Mouse (Mus musculus): ENCODE results near the gene Zcchc8. TPM values are rescaled to one million over a fixed set of nuclear protein-coding genes. Genes with fewer than 3 reads are reported as not detected.
A peak's percentile ranks its signal among the peaks of the same experiment; 100 is the strongest.

Zcchc8 gene
- total and polyA plus RNA-seq, 3 experiments = 18.4 to 57.4 TPM; not detected in 1

DNA sequence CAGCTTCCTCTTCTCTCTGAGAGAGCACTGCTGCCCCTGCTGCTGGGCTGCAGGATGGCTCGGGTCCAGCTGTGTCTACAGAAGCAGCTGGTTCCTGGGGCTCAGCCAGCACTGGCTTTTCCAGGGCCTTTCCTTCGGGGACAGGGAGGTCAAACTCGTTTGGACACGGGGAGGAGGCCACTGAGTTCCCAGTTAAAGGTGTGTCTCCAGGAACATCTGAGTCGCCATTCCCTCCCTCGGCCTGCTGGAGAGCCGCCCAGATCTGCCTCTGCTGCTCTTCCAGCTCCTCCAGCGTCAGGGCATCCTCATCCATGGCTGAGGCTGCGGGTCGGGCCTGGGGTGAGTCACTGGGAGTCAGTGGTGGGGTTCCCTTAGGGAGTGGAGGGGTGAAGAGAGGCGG, 20.3 kb downstream of the Zcchc8 start:
- Histone ChIP-seq H3K4me1 (ENCODE audit: control insufficient read depth in 1 of 2, insufficient read depth in 2 of 2, low read length in 2 of 2) (no peaks in the 10 kb centered on the region), H3K9ac (ENCODE audit: control insufficient read depth, low read depth, low read length, poor library complexity, severe bottlenecking) (no peak overlapping the region), H3K79me2 (ENCODE audit: control insufficient read depth, insufficient read depth, low read length, poor library complexity) (no peaks in the 10 kb centered on the region), H3K27ac (ENCODE audit: control insufficient read depth, low read depth, low read length) (no peak overlapping the region), H3K4me3 (ENCODE audit: control insufficient read depth in 1 of 2, insufficient read depth in 1 of 2, low read depth in 2 of 2, low read length in 2 of 2) (no peak overlapping the region), H3K36me3 (ENCODE audit: control insufficient read depth in 1 of 2, insufficient read depth in 2 of 2, low read length in 2 of 2) (peaks cover 0 to 39% of the 10 kb centered on the region in 2 experiments; a peak in 2 of 4 replicates), H3K27me3 (ENCODE audit: control insufficient read depth in 1 of 2, insufficient read depth in 2 of 2, low read length in 2 of 2) (no peaks in the 10 kb centered on the region), H3K9me3 (replicated peaks; ENCODE audit: insufficient read depth, low read length) (no peaks in the 10 kb centered on the region)
- TF ChIP-seq TAL1 (IDR thresholded peaks at IDR 0.05; ENCODE audit: low read length) (no peak), ZKSCAN1 (IDR thresholded peaks at IDR 0.05; ENCODE audit: low read depth, low read length) (no peak), CTCF (IDR thresholded peaks at IDR 0.05 in 2 of 3, conservative IDR thresholded peaks at IDR 0.05 in 1 of 3; ENCODE audit: control insufficient read depth in 1 of 3, insufficient read depth in 1 of 3, low read depth in 2 of 3, low read length in 3 of 3, poor library complexity in 1 of 3, severe bottlenecking in 1 of 3) (no peak; a peak in 1 of 6 replicates), TCF12 (IDR thresholded peaks at IDR 0.05; ENCODE audit: low read depth, low read length) (no peak), TBP (IDR thresholded peaks at IDR 0.05; ENCODE audit: low read depth, low read length) (no peak), MYC (IDR thresholded peaks at IDR 0.05; ENCODE audit: low read depth, low read length) (no peak), POLR2AphosphoS5 (IDR thresholded peaks at IDR 0.05; ENCODE audit: borderline replicate concordance, low read depth, low read length) (no peak), MAFK (IDR thresholded peaks at IDR 0.05; ENCODE audit: borderline replicate concordance, low read depth, low read length) (no peak), POLR2A (IDR thresholded peaks at IDR 0.05; ENCODE audit: control insufficient read depth in 1 of 2, insufficient read depth in 1 of 2, low read depth in 1 of 2, low read length in 2 of 2, poor library complexity in 1 of 2) (no peak)
- peak; percentile 29 for DNase-seq (ENCODE audit: low read depth, low spot score)

DNA sequence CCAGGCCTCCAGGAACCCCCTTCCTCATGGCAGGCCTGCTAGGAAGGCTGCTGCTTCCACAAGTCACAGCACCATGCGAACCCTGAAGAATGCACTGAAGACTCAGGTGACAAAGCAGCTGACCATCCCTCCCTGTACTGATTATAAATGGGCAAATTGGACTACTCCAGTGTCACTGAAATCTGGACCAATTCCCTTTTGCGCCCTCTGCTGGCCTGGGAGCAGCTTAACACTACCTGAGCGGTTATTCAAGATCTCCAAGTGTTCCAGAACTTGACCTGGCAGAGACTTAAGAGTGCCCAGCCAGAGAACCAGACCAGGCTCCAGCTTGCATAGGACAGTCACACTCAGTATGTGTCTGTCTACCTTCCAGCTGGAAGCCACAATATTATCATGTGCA, 21.7 kb downstream of the Zcchc8 start:
- H3K4me1 ChIP-seq (ENCODE audit: control insufficient read depth in 1 of 2, insufficient read depth in 2 of 2, low read length in 2 of 2) = no peaks in the 10 kb centered on the region
- H3K9ac ChIP-seq (ENCODE audit: control insufficient read depth, low read depth, low read length, poor library complexity, severe bottlenecking) = no peak overlapping the region
- H3K27ac ChIP-seq (ENCODE audit: control insufficient read depth, low read depth, low read length) = no peak overlapping the region
- no peaks in the 10 kb centered on the region for H3K79me2 ChIP-seq (ENCODE audit: control insufficient read depth, insufficient read depth, low read length, poor library complexity)
- no peaks in the 10 kb centered on the region for H3K27me3 ChIP-seq (ENCODE audit: control insufficient read depth in 1 of 2, insufficient read depth in 2 of 2, low read length in 2 of 2)
- peaks cover 0 to 30% of the 10 kb centered on the region in 2 experiments; a peak in 2 of 4 replicates for H3K36me3 ChIP-seq (ENCODE audit: control insufficient read depth in 1 of 2, insufficient read depth in 2 of 2, low read length in 2 of 2)
- TF ChIP-seq MYB (IDR thresholded peaks at IDR 0.05; ENCODE audit: low read depth, low read length) (no peak), RAD21 (IDR thresholded peaks at IDR 0.05; ENCODE audit: low read depth, low read length) (peak; percentile 37), GATA1 (IDR thresholded peaks at IDR 0.05; ENCODE audit: low read depth, low read length) (0 out of 2 replicates have a peak, but pooled peaks have one; percentile 6), CTCF (IDR thresholded peaks at IDR 0.05 in 2 of 3, conservative IDR thresholded peaks at IDR 0.05 in 1 of 3; ENCODE audit: control insufficient read depth in 1 of 3, insufficient read depth in 1 of 3, low read depth in 2 of 3, low read length in 3 of 3, poor library complexity in 1 of 3, severe bottlenecking in 1 of 3) (peak; percentile 77 to 92 (median 84)), SMC3 (IDR thresholded peaks at IDR 0.05; ENCODE audit: low read depth, low read length) (peak; percentile 70)
- no peaks in the 10 kb centered on the region for H3K9me3 ChIP-seq (replicated peaks; ENCODE audit: insufficient read depth, low read length)
- H3K4me3 ChIP-seq (ENCODE audit: control insufficient read depth in 1 of 2, insufficient read depth in 1 of 2, low read depth in 2 of 2, low read length in 2 of 2) = no peak overlapping the region
- DNase-seq (ENCODE audit: low read depth, low spot score) = peak; percentile 77

DNA sequence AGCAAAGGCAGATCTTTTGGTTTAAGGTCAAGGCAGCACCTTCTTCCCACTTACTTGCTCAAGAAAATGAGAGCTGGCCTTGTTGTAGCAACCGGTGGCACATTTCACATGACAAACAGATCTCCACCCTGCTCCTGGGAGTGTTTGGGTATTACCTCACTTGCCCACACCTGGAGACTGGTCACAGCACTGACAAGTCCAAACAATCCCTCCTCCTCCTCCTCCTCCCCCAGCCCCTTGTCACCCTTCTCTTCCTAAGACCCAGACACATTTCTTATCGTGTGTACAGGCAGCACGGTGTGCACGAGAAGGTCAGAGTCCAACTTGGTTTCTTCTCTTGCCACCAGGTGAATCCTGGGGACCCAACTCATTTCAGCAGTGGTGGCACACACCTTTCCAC, 23.9 kb downstream of the Zcchc8 start:
- no peak overlapping the region for H3K4me3 ChIP-seq (ENCODE audit: control insufficient read depth in 1 of 2, insufficient read depth in 1 of 2, low read depth in 2 of 2, low read length in 2 of 2)
- H3K27me3 ChIP-seq (ENCODE audit: control insufficient read depth in 1 of 2, insufficient read depth in 2 of 2, low read length in 2 of 2) = no peaks in the 10 kb centered on the region
- peaks cover 0 to 16% of the 10 kb centered on the region in 2 experiments; a peak in 2 of 4 replicates for H3K36me3 ChIP-seq (ENCODE audit: control insufficient read depth in 1 of 2, insufficient read depth in 2 of 2, low read length in 2 of 2)
- H3K9ac ChIP-seq (ENCODE audit: control insufficient read depth, low read depth, low read length, poor library complexity, severe bottlenecking) = no peak overlapping the region
- TF ChIP-seq USF2 (IDR thresholded peaks at IDR 0.05; ENCODE audit: borderline replicate concordance in 1 of 2, insufficient read depth in 1 of 2, low read depth in 1 of 2, low read length in 2 of 2) (no peak), ZNF384 (IDR thresholded peaks at IDR 0.05; ENCODE audit: low read depth, low read length) (no peak), EP300 (IDR thresholded peaks at IDR 0.05; ENCODE audit: low read depth in 1 of 2, low read length in 2 of 2) (no peak), GABPA (IDR thresholded peaks at IDR 0.05; ENCODE audit: low read depth, low read length) (no peak), NELFE (IDR thresholded peaks at IDR 0.05; ENCODE audit: low read depth, low read length) (no peak), GATA1 (IDR thresholded peaks at IDR 0.05; ENCODE audit: low read depth, low read length) (no peak)
- no peak overlapping the region for H3K27ac ChIP-seq (ENCODE audit: control insufficient read depth, low read depth, low read length)
- H3K9me3 ChIP-seq (replicated peaks; ENCODE audit: insufficient read depth, low read length) = no peaks in the 10 kb centered on the region
- no peaks in the 10 kb centered on the region for H3K4me1 ChIP-seq (ENCODE audit: control insufficient read depth in 1 of 2, insufficient read depth in 2 of 2, low read length in 2 of 2)
- DNase-seq (ENCODE audit: low read depth, low spot score) = no peak
- H3K79me2 ChIP-seq (ENCODE audit: control insufficient read depth, insufficient read depth, low read length, poor library complexity) = no peaks in the 10 kb centered on the region

Data from MEL (cell line).